Mouse (Mus musculus) MEL (cell line): ENCODE results near the gene Nfkbil1. TPM values are rescaled to one million over a fixed set of nuclear protein-coding genes. Genes with fewer than 3 reads are reported as not detected.

Source experiments
- DNase-seq: peaks from one replicate; pipeline ENCODE4 v3.0.0; 2011; ENCODE audit warnings: low read depth, low spot score
- H3K27ac ChIP-seq: 2 replicates; pipeline ENCODE4 v1.5.1; 2012; ENCODE audit warnings: low read depth, mild to moderate bottlenecking, control low read depth, low read length, moderate library complexity; ENCODE audit not compliant: control insufficient read depth
- H3K27me3 ChIP-seq, 2 experiments: fragments of 150-350 bp in 1 of 2; sonication (generic) in 1 of 2; 2 replicates each; pipeline ENCODE4 v1.6.1; 2012; ENCODE audit warnings: low read length in 2 of 2, mild to moderate bottlenecking in 2 of 2, improper control_type of control experiment in 1 of 2, moderate library complexity in 1 of 2; ENCODE audit not compliant: insufficient read depth in 2 of 2, control insufficient read depth in 1 of 2
- H3K36me3 ChIP-seq, 2 experiments: 2 replicates each; pipeline ENCODE4 v1.6.1; 2012 to 2014; ENCODE audit warnings: low read length in 2 of 2, improper control_type of control experiment in 1 of 2, inconsistent platforms in 1 of 2, mild to moderate bottlenecking in 1 of 2; ENCODE audit not compliant: insufficient read depth in 2 of 2, control insufficient read depth in 1 of 2
- H3K4me1 ChIP-seq, 2 experiments: fragments of 150-350 bp in 1 of 2; sonication (generic) in 1 of 2; 2 replicates each; pipeline ENCODE4 v1.6.1; 2012; ENCODE audit warnings: low read length in 2 of 2, improper control_type of control experiment in 1 of 2, mild to moderate bottlenecking in 1 of 2; ENCODE audit not compliant: insufficient read depth in 2 of 2, control insufficient read depth in 1 of 2
- H3K4me3 ChIP-seq, 2 experiments: fragments of 150-350 bp in 1 of 2; sonication (generic) in 1 of 2; 2 replicates each; pipeline ENCODE4 v1.5.1; 2012; ENCODE audit warnings: low read depth in 2 of 2, low read length in 2 of 2, mild to moderate bottlenecking in 2 of 2, moderate library complexity in 2 of 2, control low read depth in 1 of 2, improper control_type of control experiment in 1 of 2; ENCODE audit not compliant: control insufficient read depth in 1 of 2, insufficient read depth in 1 of 2
- H3K79me2 ChIP-seq: 2 replicates; pipeline ENCODE4 v1.6.1; 2012; ENCODE audit warnings: mild to moderate bottlenecking, low read length, moderate library complexity; ENCODE audit not compliant: control insufficient read depth, poor library complexity, insufficient read depth
- H3K9ac ChIP-seq: 2 replicates; pipeline ENCODE4 v1.6.1; 2012; ENCODE audit warnings: low read depth, mild to moderate bottlenecking, control low read depth, low read length, moderate library complexity; ENCODE audit not compliant: control insufficient read depth, poor library complexity, severe bottlenecking
- H3K9me3 ChIP-seq: fragments of 150-350 bp; sonication (generic); replicated peaks from 2 replicates; pipeline ENCODE4 v1.6.1; 2012; ENCODE audit warnings: mild to moderate bottlenecking, low read length, improper control_type of control experiment, moderate library complexity; ENCODE audit not compliant: insufficient read depth
- CHD2 ChIP-seq: IDR thresholded peaks from 2 replicates; pipeline ENCODE4 v1.6.1; 2011; ENCODE audit warnings: low read length, improper control_type of control experiment
- CTCF ChIP-seq, 3 experiments: IDR thresholded peaks in 2 of 3; conservative IDR thresholded peaks in 1 of 3; 2 replicates each; pipeline ENCODE4 v1.5.1; 2011 to 2012; ENCODE audit warnings: low read length in 3 of 3, low read depth in 2 of 3, mild to moderate bottlenecking in 2 of 3, improper control_type of control experiment in 1 of 3, inconsistent platforms in 1 of 3, mixed read lengths in 1 of 3, moderate library complexity in 1 of 3; ENCODE audit not compliant: control insufficient read depth in 1 of 3, insufficient read depth in 1 of 3, poor library complexity in 1 of 3, severe bottlenecking in 1 of 3
- E2F4 ChIP-seq: IDR thresholded peaks from 2 replicates; pipeline ENCODE4 v1.6.1; 2011; ENCODE audit warnings: low read depth, low read length, improper control_type of control experiment, borderline replicate concordance
- ELF1 ChIP-seq: IDR thresholded peaks from 2 replicates; pipeline ENCODE4 v1.6.1; 2014; ENCODE audit warnings: low read depth, mild to moderate bottlenecking, inconsistent platforms, low read length, improper control_type of control experiment, moderate library complexity
- ETS1 ChIP-seq: IDR thresholded peaks from 2 replicates; pipeline ENCODE4 v1.6.1; 2012; ENCODE audit warnings: low read depth, mild to moderate bottlenecking, inconsistent platforms, low read length, improper control_type of control experiment, moderate library complexity
- GATA1 ChIP-seq: IDR thresholded peaks from 2 replicates; pipeline ENCODE4 v1.6.1; 2011; ENCODE audit warnings: low read depth, low read length, improper control_type of control experiment
- HCFC1 ChIP-seq: IDR thresholded peaks from 2 replicates; pipeline ENCODE4 v1.6.1; 2012; ENCODE audit warnings: low read depth, mild to moderate bottlenecking, inconsistent platforms, low read length, improper control_type of control experiment, moderate library complexity
- MAFK ChIP-seq: IDR thresholded peaks from 2 replicates; pipeline ENCODE4 v1.6.1; 2011; ENCODE audit warnings: low read depth, mild to moderate bottlenecking, low read length, improper control_type of control experiment, borderline replicate concordance
- MAX ChIP-seq: IDR thresholded peaks from 2 replicates; pipeline ENCODE4 v1.6.1; 2011; ENCODE audit warnings: low read length, improper control_type of control experiment
- MXI1 ChIP-seq: IDR thresholded peaks from 2 replicates; pipeline ENCODE4 v1.6.1; 2011; ENCODE audit warnings: mild to moderate bottlenecking, low read depth, low read length, improper control_type of control experiment
- MYB ChIP-seq: IDR thresholded peaks from 2 replicates; pipeline ENCODE4 v1.6.1; 2011; ENCODE audit warnings: mild to moderate bottlenecking, low read depth, low read length, improper control_type of control experiment
- MYC ChIP-seq: IDR thresholded peaks from 2 replicates; pipeline ENCODE4 v1.6.1; 2011; ENCODE audit warnings: low read depth, mild to moderate bottlenecking, low read length, improper control_type of control experiment, moderate library complexity
- NELFE ChIP-seq: IDR thresholded peaks from 2 replicates; pipeline ENCODE4 v1.6.1; 2011; ENCODE audit warnings: low read depth, low read length, improper control_type of control experiment
- RAD21 ChIP-seq: IDR thresholded peaks from 2 replicates; pipeline ENCODE4 v1.6.1; 2011; ENCODE audit warnings: mild to moderate bottlenecking, low read depth, low read length, improper control_type of control experiment
- RCOR1 ChIP-seq: IDR thresholded peaks from 2 replicates; pipeline ENCODE4 v1.6.1; 2012; ENCODE audit warnings: low read depth, mild to moderate bottlenecking, inconsistent platforms, low read length, improper control_type of control experiment
- SIN3A ChIP-seq: IDR thresholded peaks from 2 replicates; pipeline ENCODE4 v1.6.1; 2012; ENCODE audit warnings: low read length, improper control_type of control experiment, inconsistent platforms
- SMC3 ChIP-seq: IDR thresholded peaks from 2 replicates; pipeline ENCODE4 v1.6.1; 2011; ENCODE audit warnings: low read depth, low read length, improper control_type of control experiment
- TAL1 ChIP-seq: IDR thresholded peaks from 2 replicates; pipeline ENCODE4 v1.6.1; 2012; ENCODE audit warnings: mild to moderate bottlenecking, inconsistent platforms, low read length, moderate library complexity, mixed read lengths
- TCF12 ChIP-seq: IDR thresholded peaks from 2 replicates; pipeline ENCODE4 v1.6.1; 2014; ENCODE audit warnings: low read depth, mild to moderate bottlenecking, inconsistent platforms, low read length, improper control_type of control experiment, moderate library complexity
- ZC3H11A ChIP-seq: IDR thresholded peaks from 2 replicates; pipeline ENCODE4 v1.6.1; 2012; ENCODE audit warnings: low read depth, mild to moderate bottlenecking, inconsistent platforms, low read length, improper control_type of control experiment
- ZKSCAN1 ChIP-seq: IDR thresholded peaks from 2 replicates; pipeline ENCODE4 v1.6.1; 2012; ENCODE audit warnings: low read depth, mild to moderate bottlenecking, inconsistent platforms, low read length, improper control_type of control experiment, moderate library complexity
- ZMIZ1 ChIP-seq: IDR thresholded peaks from 2 replicates; pipeline ENCODE4 v1.6.1; 2012; ENCODE audit warnings: low read depth, mild to moderate bottlenecking, inconsistent platforms, low read length, improper control_type of control experiment, moderate library complexity
- ZNF384 ChIP-seq: IDR thresholded peaks from 2 replicates; pipeline ENCODE4 v1.6.1; 2012; ENCODE audit warnings: low read depth, mild to moderate bottlenecking, inconsistent platforms, low read length, improper control_type of control experiment
- polyA plus RNA-seq, 2 experiments: library from polyadenylated mRNA; stranded (reverse) in 1 of 2; unstranded in 1 of 2; fragments of >175 nt in 1 of 2; fragments of >200 nt in 1 of 2; gene quantifications; 2 replicates each; pipeline versions ENCODE4 v1.2.1 to v1.2.4; 2012; ENCODE audit warnings: low replicate concordance in 2 of 2, low read depth in 1 of 2; ENCODE audit not compliant: insufficient read length in 2 of 2, insufficient read depth in 1 of 2, missing spikeins in 1 of 2
- total RNA-seq: library from RNA; depleted of rRNA; stranded (reverse); fragments of 300-350 nt; gene quantifications from 2 replicates; pipeline ENCODE4 v1.2.3, GENCODE M21; 2012

Nfkbil1 gene
- total and polyA plus RNA-seq, 3 experiments = 10.3 to 26.0 TPM; not detected in 1

GRCm38 (mm10) chr17:35257824-35258491 is 22.4 kb upstream of the Nfkbil1 start (continued):
- TF ChIP-seq HCFC1 (peak; percentile 77), ZKSCAN1 (no peak), ZC3H11A (peak; percentile 83), ZNF384 (no peak), CHD2 (no peak), NELFE (no peak), RCOR1 (no peak), MAX (peak; percentile 97), ZMIZ1 (no peak), ETS1 (peak; percentile 81), RAD21 (peak; percentile 89), SMC3 (peak; percentile 90), SIN3A (peak; percentile 99)

GRCm38 (mm10) chr17:35257378-35257777 is 21.8 kb upstream of the Nfkbil1 start:
- Histone ChIP-seq H3K27me3 (no peaks in the 10 kb centered on the region), H3K9ac (peak overlapping the region; percentile 80), H3K4me1 (peaks cover 7 to 19% of the 10 kb centered on the region in 2 experiments), H3K36me3 (peaks cover 0 to 8% of the 10 kb centered on the region in 2 experiments; a peak in 1 of 4 replicates), H3K79me2 (no peaks in the 10 kb centered on the region; the same call in 1 of the 2 replicates), H3K4me3 (peak overlapping the region; percentile 82 to 85), H3K9me3 (no peaks in the 10 kb centered on the region), H3K27ac (0 out of 2 replicates have a peak overlapping the region, but pooled peaks have one; percentile 71)
- TF ChIP-seq CTCF (IDR thresholded peaks at IDR 0.05 in 2 of 3, conservative IDR thresholded peaks at IDR 0.05 in 1 of 3; ENCODE audit: control insufficient read depth in 1 of 3, insufficient read depth in 1 of 3, low read depth in 2 of 3, low read length in 3 of 3, poor library complexity in 1 of 3, severe bottlenecking in 1 of 3) (peak in 1 of 3 experiments; percentile 12; a peak in 1 of 6 replicates), TAL1 (no peak), ELF1 (no peak), E2F4 (no peak), ZMIZ1 (no peak), MXI1 (peak; percentile 66), TCF12 (no peak), SMC3 (peak; percentile 32), MYB (no peak), MYC (0 out of 2 replicates have a peak, but pooled peaks have one; percentile 25), RAD21 (no peak), MAFK (no peak), ETS1 (0 out of 2 replicates have a peak, but pooled peaks have one; percentile 5), GATA1 (no peak)
- DNase-seq = peak; percentile 73
